Mouse (Mus musculus) neutrophil, adult 5-6 weeks (primary cell): ENCODE measurements around the gene Tubd1. TPM values are rescaled to one million over a fixed set of nuclear protein-coding genes. Genes with fewer than 3 reads are reported as not detected.

Source experiments
- ATAC-seq: fragments of 151-379, 151-347 bp; 2 replicates; pipeline ENCODE4 v1.8.0; 2017; ENCODE audit warnings: mild to moderate bottlenecking, moderate TSS enrichment; ENCODE audit not compliant: insufficient number of reproducible peaks, poor library complexity, low FRiP score, severe bottlenecking; ENCODE audit errors: extremely low read depth
- total RNA-seq: library from RNA; stranded (forward); fragments of 200-1000 nt; gene quantifications from 2 replicates; pipeline ENCODE4 v1.2.3, GENCODE M21; 2017

The Tubd1 gene
- total RNA-seq, 1 experiment from 2014 or later = 6.4 TPM

GRCm38 (mm10) chr11:86594188-86594876 lies 49.5 kb downstream of the Tubd1 start:
- ATAC-seq = no peak

GRCm38 (mm10) chr11:86595366-86595765 lies 50.6 kb downstream of the Tubd1 start:
- ATAC-seq = no peak

- no peak for ATAC-seq
Observed at GRCm38 (mm10) chr11:86596187-86596960, 51.6 kb downstream of the Tubd1 start.

GRCm38 (mm10) chr11:86596976-86597375 lies 52.2 kb downstream of the Tubd1 start:
- no peak for ATAC-seq

- no peak for ATAC-seq
Observed at GRCm38 (mm10) chr11:86598154-86598553, 53.4 kb downstream of the Tubd1 start.

- no peak for ATAC-seq
Observed at GRCm38 (mm10) chr11:86598572-86598971, 53.8 kb downstream of the Tubd1 start.

- no peak for ATAC-seq
Observed at GRCm38 (mm10) chr11:86599378-86600208, 54.8 kb downstream of the Tubd1 start.

GRCm38 (mm10) chr11:86600209-86600557 lies 55.4 kb downstream of the Tubd1 start:
- ATAC-seq = no peak

- ATAC-seq = no peak
Observed at GRCm38 (mm10) chr11:86602116-86602515, 57.3 kb downstream of the Tubd1 start.

GRCm38 (mm10) chr11:86603719-86604118 lies 58.9 kb downstream of the Tubd1 start:
- 0 out of 2 replicates have a peak, but pooled peaks have one; percentile 30 for ATAC-seq

GRCm38 (mm10) chr11:86604289-86604688 lies 59.5 kb downstream of the Tubd1 start:
- ATAC-seq = no peak

GRCm38 (mm10) chr11:86604732-86605520 lies 60.1 kb downstream of the Tubd1 start:
- ATAC-seq = no peak

GRCm38 (mm10) chr11:86606621-86607339 lies 62.0 kb downstream of the Tubd1 start:
- ATAC-seq = no peak

- no peak for ATAC-seq
Observed at GRCm38 (mm10) chr11:86607808-86608350, 63.1 kb downstream of the Tubd1 start.

GRCm38 (mm10) chr11:86610239-86610638 lies 65.4 kb downstream of the Tubd1 start:
- no peak for ATAC-seq

GRCm38 (mm10) chr11:86611991-86612390 lies 67.2 kb downstream of the Tubd1 start:
- no peak for ATAC-seq

- ATAC-seq = peak; percentile 94
Observed at GRCm38 (mm10) chr11:86614056-86614530, 69.3 kb downstream of the Tubd1 start.

- ATAC-seq = no peak
Observed at GRCm38 (mm10) chr11:86614607-86615006, 69.8 kb downstream of the Tubd1 start.
